Mouse (Mus musculus): Measurements from ENCODE around the gene Usp26.
A peak's percentile ranks its signal among the peaks of the same experiment; 100 is the strongest.

Gene Usp26

DNA sequence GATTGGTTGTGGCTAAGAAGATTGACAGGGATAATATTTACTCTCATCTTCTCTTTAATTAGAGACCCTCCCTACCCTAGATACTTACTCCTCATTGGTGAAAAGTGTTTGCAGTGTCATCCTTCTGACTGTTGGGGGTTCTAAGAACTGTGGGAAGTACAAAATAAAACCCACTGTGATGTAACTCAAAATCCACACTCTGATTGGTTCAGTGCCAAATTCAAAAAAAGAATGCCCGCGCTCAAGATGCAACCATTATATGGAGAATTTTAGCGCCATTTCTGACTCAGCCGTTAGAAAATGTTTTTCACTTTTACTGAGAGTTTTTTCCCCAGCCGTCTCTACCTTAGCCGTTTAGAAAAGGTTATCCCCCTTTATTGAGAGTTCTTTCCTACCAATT is at the start of gene Usp26:
TSS of gene Usp26 (minus strand) at position 101 of the 400 bp plus-strand sequence.
- no peak for DNase-seq

GRCm38 (mm10) chrX:51814466-51815247 is 13.6 kb upstream of the Usp26 start:
- DNase-seq, result no peak

DNA sequence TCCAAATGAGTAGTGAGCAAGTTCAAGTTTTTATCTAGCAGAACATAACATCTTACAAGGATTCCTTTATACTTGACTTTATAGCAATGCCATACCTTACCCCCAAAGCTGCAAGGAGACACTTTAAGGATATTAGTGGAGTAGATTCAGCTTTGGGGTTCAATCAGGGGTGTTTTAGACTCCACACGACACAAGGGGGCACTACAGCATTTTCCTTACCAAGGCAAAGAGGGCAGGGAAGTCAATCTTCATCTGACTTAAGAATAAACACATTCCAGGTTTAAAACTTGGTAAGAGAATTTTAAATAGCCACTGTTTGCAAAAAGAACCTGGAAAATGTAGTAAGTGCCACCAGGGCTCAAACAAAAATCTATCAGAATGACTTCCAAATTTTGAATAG is 33.6 kb downstream of the Usp26 start:
- DNase-seq, result no peak

- peak; percentile 31 for DNase-seq
Measured at GRCm38 (mm10) chrX:51736450-51736849, 64.6 kb downstream of the Usp26 start.

GRCm38 (mm10) chrX:51714086-51714745 is 86.8 kb downstream of the Usp26 start:
- no peak for DNase-seq

- DNase-seq, result no peak
Measured at GRCm38 (mm10) chrX:51712996-51713395, 88.0 kb downstream of the Usp26 start.

Data from right cerebral cortex, postnatal 25 days (tissue).